Mouse (Mus musculus) intestine, postnatal 0 days (tissue): Measurements from ENCODE around the gene Adra2c. TPM values are rescaled to one million over a fixed set of nuclear protein-coding genes. Genes with fewer than 3 reads are reported as not detected.

ENCODE experiments used
- ATAC-seq: fragments of 200-750 bp; cut with Nextera tagmentation; 2 replicates; pipeline ENCODE4 v1.8.0; 2017; ENCODE audit warnings: mild to moderate bottlenecking, moderate TSS enrichment, moderate library complexity
- H3K27ac ChIP-seq: fragments of 300-500 bp; sonication (generic); 2 replicates; pipeline ENCODE4 v1.5.1; 2014; ENCODE audit warnings: mild to moderate bottlenecking, low read depth, low read length, moderate library complexity
- H3K27me3 ChIP-seq: fragments of 300-500 bp; sonication (generic); replicated peaks from 2 replicates; pipeline ENCODE4 v1.6.1; 2014; ENCODE audit warnings: low read length, mixed read lengths; ENCODE audit not compliant: control insufficient read depth, insufficient read depth
- H3K36me3 ChIP-seq: fragments of 300-500 bp; sonication (generic); 2 replicates; pipeline ENCODE4 v1.6.1; 2014; ENCODE audit warnings: mild to moderate bottlenecking, moderate library complexity; ENCODE audit not compliant: control insufficient read depth, insufficient read depth
- H3K4me1 ChIP-seq: fragments of 300-500 bp; sonication (generic); replicated peaks from 2 replicates; pipeline ENCODE4 v1.6.1; 2014; ENCODE audit warnings: antibody characterized with exemption, low read length, mixed read lengths; ENCODE audit not compliant: control insufficient read depth, insufficient read depth
- H3K4me2 ChIP-seq: fragments of 300-500 bp; sonication (generic); replicated peaks from 2 replicates; pipeline ENCODE4 v1.6.1; 2014; ENCODE audit warnings: low read depth, mild to moderate bottlenecking, moderate library complexity
- H3K4me3 ChIP-seq: fragments of 300-500 bp; sonication (generic); 2 replicates; pipeline ENCODE4 v1.5.1; 2014; ENCODE audit warnings: low read depth, low read length
- H3K9ac ChIP-seq: fragments of 300-500 bp; sonication (generic); 2 replicates; pipeline ENCODE4 v1.6.1; 2014; ENCODE audit warnings: mild to moderate bottlenecking, low read depth, low read length
- H3K9me3 ChIP-seq: fragments of 300-500 bp; sonication (generic); 2 replicates; pipeline ENCODE4 v1.6.1; 2016; ENCODE audit warnings: mixed run types; ENCODE audit not compliant: control insufficient read depth
- CTCF ChIP-seq: sonication (generic); IDR thresholded peaks from 2 replicates; pipeline ENCODE4 v1.5.1; 2016; ENCODE audit warnings: low read depth, mild to moderate bottlenecking, control low read depth, antibody characterized with exemption, moderate library complexity
- WGBS: fragments of 180-500 bp; shearing (Covaris S2); extraction: QIAGEN DNeasy Blood & Tissue Kit; methylation state at CpG from one replicate; pipeline ENCODE4 v1.1.7; 2014; 5-methylcytosine and 5-hydroxymethylcytosine counted together
- polyA plus RNA-seq: library from polyadenylated mRNA; unstranded; fragments of >200 nt; fragmentation: Nextera tagmentation; extraction: Ambion mirVana; gene quantifications from 2 replicates; pipeline ENCODE4 v1.2.1, GENCODE M21; 2015

The Adra2c gene
- polyA plus RNA-seq, 1 experiment from 2014 or later: 0.13 TPM

GRCm38 (mm10) chr5:35313826-35314586 is 35.9 kb downstream of the Adra2c start:
- peak overlapping the region; percentile 3; the same call in 1 of the 2 replicates for H3K4me3 ChIP-seq
- H3K9ac ChIP-seq: no peak overlapping the region
- 21% methylated on average over 18 of the region's 18 CpGs for WGBS
- TF ChIP-seq CTCF: no peak
- no peaks in the 10 kb centered on the region for H3K4me1 ChIP-seq
- H3K36me3 ChIP-seq: no peaks in the 10 kb centered on the region
- peaks cover 26% of the 10 kb centered on the region; the same call in 1 of the 2 replicates for H3K27me3 ChIP-seq
- H3K4me2 ChIP-seq: peak overlapping the region; percentile 37
- H3K27ac ChIP-seq: no peak overlapping the region
- no peak for ATAC-seq
- no peaks in the 10 kb centered on the region for H3K9me3 ChIP-seq

GRCm38 (mm10) chr5:35314629-35315028 is 36.5 kb downstream of the Adra2c start:
- Histone ChIP-seq H3K4me1 (no peaks in the 10 kb centered on the region), H3K36me3 (no peaks in the 10 kb centered on the region), H3K27me3 (peaks cover 26% of the 10 kb centered on the region; the same call in 1 of the 2 replicates), H3K9me3 (no peaks in the 10 kb centered on the region), H3K27ac (no peak overlapping the region), H3K9ac (no peak overlapping the region), H3K4me3 (no peak overlapping the region), H3K4me2 (no peak overlapping the region)
- TF ChIP-seq CTCF: no peak
- 12% methylated on average over 3 of the region's 3 CpGs for WGBS
- ATAC-seq: no peak

- no peak for TF ChIP-seq CTCF
- no peak overlapping the region for H3K9ac ChIP-seq
- no peaks in the 10 kb centered on the region for H3K9me3 ChIP-seq
- no peak overlapping the region for H3K4me2 ChIP-seq
- no peaks in the 10 kb centered on the region for H3K4me1 ChIP-seq
- ATAC-seq: no peak
- H3K27ac ChIP-seq: no peak overlapping the region
- no peak overlapping the region for H3K4me3 ChIP-seq
- 85% methylated on average over 3 of the region's 3 CpGs for WGBS
- H3K27me3 ChIP-seq: peaks cover 26% of the 10 kb centered on the region; the same call in 1 of the 2 replicates
- H3K36me3 ChIP-seq: no peaks in the 10 kb centered on the region
Measured at GRCm38 (mm10) chr5:35315204-35315603, 37.1 kb downstream of the Adra2c start.

- WGBS: 83% methylated on average over 2 of the region's 2 CpGs
- no peaks in the 10 kb centered on the region for H3K4me1 ChIP-seq
- ATAC-seq: no peak
- no peaks in the 10 kb centered on the region for H3K36me3 ChIP-seq
- no peak overlapping the region for H3K4me2 ChIP-seq
- H3K27me3 ChIP-seq: no peaks in the 10 kb centered on the region
- no peak overlapping the region for H3K27ac ChIP-seq
- no peak overlapping the region for H3K9ac ChIP-seq
- H3K9me3 ChIP-seq: no peaks in the 10 kb centered on the region
- TF ChIP-seq CTCF: no peak
- no peak overlapping the region for H3K4me3 ChIP-seq
Measured at GRCm38 (mm10) chr5:35320650-35321049, 42.5 kb downstream of the Adra2c start.

GRCm38 (mm10) chr5:35330822-35331221 is 52.7 kb downstream of the Adra2c start:
- 78% methylated on average over 4 of the region's 4 CpGs for WGBS
- Histone ChIP-seq H3K4me3 (no peak overlapping the region), H3K9ac (no peak overlapping the region), H3K9me3 (no peaks in the 10 kb centered on the region), H3K36me3 (no peaks in the 10 kb centered on the region), H3K27ac (no peak overlapping the region), H3K27me3 (no peaks in the 10 kb centered on the region), H3K4me1 (no peaks in the 10 kb centered on the region), H3K4me2 (no peak overlapping the region)
- no peak for TF ChIP-seq CTCF
- no peak for ATAC-seq

Other genes starting within 250 kb of the Adra2c start
- 8.2 and 10.5 TPM in 2 replicates for gene Hgfac, start 236.8 kb upstream of the Adra2c start, polyA plus RNA-seq
- 0.33 and 0.50 TPM in 2 replicates for gene Dok7, start 221.6 kb upstream of the Adra2c start, polyA plus RNA-seq
- gene Lrpap1, start 172.6 kb upstream of the Adra2c start, polyA plus RNA-seq: 47.7 and 50.6 TPM in 2 replicates
- gene Hmx1, start 110.8 kb downstream of the Adra2c start, polyA plus RNA-seq: not detected in 2 replicates
- 4.0 and 4.4 TPM in 2 replicates for gene Cpz, start 247.4 kb downstream of the Adra2c start, polyA plus RNA-seq